In genomic region chr2:164746693-164747092, GRCm38 (mm10) we compare ENCODE assay signal across 8 mouse cellular contexts. TPM values are rescaled to one million over a fixed set of nuclear protein-coding genes. Genes with fewer than 3 reads are reported as not detected.
DNase-seq lines count a peak whose midpoint lies in the region; ATAC-seq and TF ChIP-seq lines count a peak whose summit lies in the region.

No protein-coding gene starts in this region.

- peak overlapping the region; percentile 86 for H3K4me3 ChIP-seq in gastrocnemius, adult 2 months
- peak overlapping the region; percentile 93 for H3K4me3 ChIP-seq in forebrain, embryonic 10.5 days
- H3K4me3 ChIP-seq in liver, embryonic 13.5 days (replicated peaks), result peak overlapping the region; percentile 91

- H3K9me3 ChIP-seq in forebrain, embryonic 10.5 days, result no peaks in the 10 kb centered on the region
- H3K9me3 ChIP-seq in liver, embryonic 13.5 days (replicated peaks), result no peaks in the 10 kb centered on the region

- intact Hi-C loops in gastrocnemius, adult 2 months (cut with DNase I), result no loop called here

- 64% methylated on average over 8 of the region's 8 CpGs for WGBS in forebrain, embryonic 10.5 days
- 32% methylated on average over 8 of the region's 8 CpGs for WGBS in liver, embryonic 13.5 days (ENCODE audit: insufficient replicate concordance)

- peaks cover 25% of the 10 kb centered on the region for H3K4me1 ChIP-seq in forebrain, embryonic 10.5 days
- H3K4me1 ChIP-seq in liver, embryonic 13.5 days (replicated peaks), result peaks cover 51% of the 10 kb centered on the region

- peak overlapping the region; percentile 90; the same call in 1 of the 2 replicates for H3K27ac ChIP-seq in gastrocnemius, adult 2 months
- peak overlapping the region; percentile 95 for H3K27ac ChIP-seq in forebrain, embryonic 10.5 days
- peak overlapping the region; percentile 89 for H3K27ac ChIP-seq in liver, embryonic 13.5 days

- peak overlapping the region; percentile 93 for H3K4me2 ChIP-seq in liver, embryonic 13.5 days

- DNase-seq in gastrocnemius, adult 2 months, result no peak
- DNase-seq in gastrocnemius, postnatal 25 days, result no peak
- DNase-seq in 3T3-L1 (ENCODE audit: low read depth, low spot score), result peak; percentile 28
- DNase-seq in forebrain, embryonic 10.5 days (ENCODE audit: extremely low spot score, low spot score), result no peak
- no peak for DNase-seq in liver, embryonic 13.5 days
- no peak for DNase-seq in right cerebral cortex, postnatal 25 days
- DNase-seq in cerebellum, adult 9-11 months, result no peak
- DNase-seq in urinary bladder, postnatal 10 days (ENCODE audit: low spot score), result no peak

- peak; percentile 32 for ATAC-seq in liver, embryonic 13.5 days (ENCODE audit: low read depth)

- H3K27me3 ChIP-seq in forebrain, embryonic 10.5 days (ENCODE audit: poor library complexity, severe bottlenecking), result no peaks in the 10 kb centered on the region
- H3K27me3 ChIP-seq in liver, embryonic 13.5 days, result 0 out of 2 replicates have a peak, but pooled peaks cover 20% of the 10 kb centered on the region

- no peak for TF ChIP-seq CTCF in gastrocnemius, adult 2 months (IDR thresholded peaks at IDR 0.05)

- H3K9ac ChIP-seq in liver, embryonic 13.5 days, result peak overlapping the region; percentile 97

- peaks cover 45% of the 10 kb centered on the region for H3K36me3 ChIP-seq in forebrain, embryonic 10.5 days (replicated peaks)
- peaks cover 44% of the 10 kb centered on the region for H3K36me3 ChIP-seq in liver, embryonic 13.5 days

RNA-seq across cellular contexts. Expression of gene Dnttip1, which starts 0.9 kb away (rescaled TPM):
- total RNA-seq in gastrocnemius, adult 2 months (2021), result 10 to 100 TPM; 18.5 to 19.4 TPM
- total RNA-seq in gastrocnemius, postnatal 25 days (2021), result 10 to 100 TPM; 17.0 to 17.5 TPM
- polyA plus RNA-seq in forebrain, embryonic 10.5 days (2016; fragmentation: Nextera tagmentation; extraction: Ambion mirVana), result 80.6 and 81.1 TPM in 2 replicates
- polyA plus RNA-seq in liver, embryonic 13.5 days (2015; fragmentation: Nextera tagmentation; extraction: Ambion mirVana), result 47.3 and 49.8 TPM in 2 replicates

RNA-seq across cellular contexts. Expression of gene Wfdc3, which starts 1.0 kb away (rescaled TPM):
- total RNA-seq in gastrocnemius, adult 2 months (2021), result not detected
- not detected for total RNA-seq in gastrocnemius, postnatal 25 days (2021)
- 0.61 and 1.0 TPM in 2 replicates for polyA plus RNA-seq in forebrain, embryonic 10.5 days (2016; fragmentation: Nextera tagmentation; extraction: Ambion mirVana)
- 0.93 and 1.0 TPM in 2 replicates for polyA plus RNA-seq in liver, embryonic 13.5 days (2015; fragmentation: Nextera tagmentation; extraction: Ambion mirVana)

RNA-seq across cellular contexts. Expression of gene Ube2c, which starts 23.0 kb away (rescaled TPM):
- under 1 TPM; 0.20 to 0.33 TPM for total RNA-seq in gastrocnemius, adult 2 months (2021)
- 1 to 10 TPM; 1.2 to 1.7 TPM for total RNA-seq in gastrocnemius, postnatal 25 days (2021)
- polyA plus RNA-seq in forebrain, embryonic 10.5 days (2016; fragmentation: Nextera tagmentation; extraction: Ambion mirVana), result 638 and 648 TPM in 2 replicates
- polyA plus RNA-seq in liver, embryonic 13.5 days (2015; fragmentation: Nextera tagmentation; extraction: Ambion mirVana), result 762 and 764 TPM in 2 replicates

RNA-seq across cellular contexts. Expression of gene Spint5, which starts 31.6 kb away (rescaled TPM):
- total RNA-seq in gastrocnemius, adult 2 months (2021), result not detected
- total RNA-seq in gastrocnemius, postnatal 25 days (2021), result not detected
- polyA plus RNA-seq in forebrain, embryonic 10.5 days (2016; fragmentation: Nextera tagmentation; extraction: Ambion mirVana), result not detected in 2 replicates
- not detected in 2 replicates for polyA plus RNA-seq in liver, embryonic 13.5 days (2015; fragmentation: Nextera tagmentation; extraction: Ambion mirVana)

RNA-seq across cellular contexts. Expression of gene Tnnc2, which starts 33.1 kb away (rescaled TPM):
- over 10,000 TPM; 14,820 to 17,621 TPM for total RNA-seq in gastrocnemius, adult 2 months (2021)
- over 10,000 TPM; 15,847 to 16,724 TPM for total RNA-seq in gastrocnemius, postnatal 25 days (2021)
- polyA plus RNA-seq in forebrain, embryonic 10.5 days (2016; fragmentation: Nextera tagmentation; extraction: Ambion mirVana), result not detected in 2 replicates
- polyA plus RNA-seq in liver, embryonic 13.5 days (2015; fragmentation: Nextera tagmentation; extraction: Ambion mirVana), result 5.1 and 8.4 TPM in 2 replicates
